Mouse (Mus musculus): ENCODE measurements around the gene Olfr325. TPM values are rescaled to one million over a fixed set of nuclear protein-coding genes. Genes with fewer than 3 reads are reported as not detected.
"Not testable (repeated sequence)": the region's sequence is repeated elsewhere in the genome, so short reads cannot be mapped to it uniquely, and the experiment has no call there.

Gene Olfr325
- not detected in 2 replicates for polyA plus RNA-seq (2014; fragmentation: Nextera tagmentation; extraction: Ambion mirVana)

GRCm38 (mm10) chr11:58577430-58577829, at the start of gene Olfr325:
TSS of gene Olfr325 (plus strand) at chr11:58577730.
- ATAC-seq (ENCODE audit: insufficient read depth, low FRiP score, low TSS enrichment) (no peak), DNase-seq (ENCODE audit: low spot score) (no peak)
- no peak within 1 kb of the TSS for H3K4me2 ChIP-seq (ENCODE audit: low read depth)
- H3K4me3 ChIP-seq (ENCODE audit: low read depth, low read length), result no peak within 1 kb of the TSS
- WGBS, result 91% methylated on average over 1 of the region's 1 CpGs
- no peak within 1 kb of the TSS for H3K27ac ChIP-seq (ENCODE audit: low read depth, low read length)
- H3K4me1 ChIP-seq (ENCODE audit: control insufficient read depth, insufficient read depth, low read length), result no peaks in the 10 kb centered on the region
- no peak within 1 kb of the TSS for H3K9ac ChIP-seq (ENCODE audit: low read length)
- no peaks in the 10 kb centered on the region for H3K36me3 ChIP-seq (ENCODE audit: control insufficient read depth, insufficient read depth, low read length)
- H3K9me3 ChIP-seq (ENCODE audit: control insufficient read depth, low read length), result no peaks in the 10 kb centered on the region
- no peaks in the 10 kb centered on the region for H3K27me3 ChIP-seq (ENCODE audit: control insufficient read depth, insufficient read depth, low read length)

GRCm38 (mm10) chr11:58534736-58535135, 42.8 kb upstream of the Olfr325 start, which contains the start of gene Olfr330:
TSS of gene Olfr330 (minus strand) at chr11:58534836.
- not testable (repeated sequence) for H3K9me3 ChIP-seq (ENCODE audit: control insufficient read depth, low read length); H3K36me3 ChIP-seq (ENCODE audit: control insufficient read depth, insufficient read depth, low read length); H3K27me3 ChIP-seq (ENCODE audit: control insufficient read depth, insufficient read depth, low read length); H3K9ac ChIP-seq (ENCODE audit: low read length); H3K27ac ChIP-seq (ENCODE audit: low read depth, low read length); H3K4me1 ChIP-seq (ENCODE audit: control insufficient read depth, insufficient read depth, low read length); H3K4me3 ChIP-seq (ENCODE audit: low read depth, low read length); H3K4me2 ChIP-seq (ENCODE audit: low read depth); DNase-seq (ENCODE audit: low spot score); ATAC-seq (ENCODE audit: insufficient read depth, low FRiP score, low TSS enrichment)

GRCm38 (mm10) chr11:58546322-58546721, 31.2 kb upstream of the Olfr325 start, which contains the start of gene Olfr329-ps:
TSS of gene Olfr329-ps (minus strand) at chr11:58546422.
- no peaks in the 10 kb centered on the region for H3K4me1 ChIP-seq (ENCODE audit: control insufficient read depth, insufficient read depth, low read length)
- WGBS, result 88% methylated on average over 5 of the region's 5 CpGs
- H3K27ac ChIP-seq (ENCODE audit: low read depth, low read length), result no peak within 1 kb of the TSS
- H3K4me3 ChIP-seq (ENCODE audit: low read depth, low read length), result no peak within 1 kb of the TSS
- no peaks in the 10 kb centered on the region for H3K27me3 ChIP-seq (ENCODE audit: control insufficient read depth, insufficient read depth, low read length)
- H3K4me2 ChIP-seq (ENCODE audit: low read depth), result no peak within 1 kb of the TSS
- H3K9ac ChIP-seq (ENCODE audit: low read length), result no peak within 1 kb of the TSS
- no peaks in the 10 kb centered on the region for H3K36me3 ChIP-seq (ENCODE audit: control insufficient read depth, insufficient read depth, low read length)
- H3K9me3 ChIP-seq (ENCODE audit: control insufficient read depth, low read length), result no peaks in the 10 kb centered on the region
- DNase-seq (ENCODE audit: low spot score) (no peak), ATAC-seq (ENCODE audit: insufficient read depth, low FRiP score, low TSS enrichment) (no peak)

DNA sequence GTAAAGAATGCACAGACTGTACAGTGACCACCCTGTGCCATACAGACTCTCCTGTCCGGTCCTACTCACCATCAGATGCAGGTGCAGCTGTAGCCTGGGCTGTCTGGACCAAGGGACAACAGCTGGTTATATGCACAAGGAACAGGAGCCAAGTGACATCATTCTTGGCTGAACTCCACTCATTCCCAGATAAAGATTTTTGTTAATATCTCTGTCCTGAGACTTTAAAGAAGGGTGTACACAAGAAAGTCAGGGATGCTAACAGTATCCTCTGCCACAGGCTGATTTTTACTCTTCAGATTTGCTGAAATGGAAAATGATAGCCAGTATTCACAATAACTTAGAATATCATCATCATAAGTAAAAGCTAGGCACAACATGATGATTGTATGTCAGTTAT, 22.0 kb upstream of the Olfr325 start, which contains the start of gene Olfr328:
Gene Olfr328, minus strand, starts transcription at position 101 of the 400 bp plus-strand sequence.
- H3K4me3 ChIP-seq (ENCODE audit: low read depth, low read length), result no peak within 1 kb of the TSS
- ATAC-seq (ENCODE audit: insufficient read depth, low FRiP score, low TSS enrichment), result no peak
- no peaks in the 10 kb centered on the region for H3K4me1 ChIP-seq (ENCODE audit: control insufficient read depth, insufficient read depth, low read length)
- H3K36me3 ChIP-seq (ENCODE audit: control insufficient read depth, insufficient read depth, low read length), result no peaks in the 10 kb centered on the region
- WGBS, result 89% methylated on average over 1 of the region's 1 CpGs
- no peak within 1 kb of the TSS for H3K9ac ChIP-seq (ENCODE audit: low read length)
- no peaks in the 10 kb centered on the region for H3K27me3 ChIP-seq (ENCODE audit: control insufficient read depth, insufficient read depth, low read length)
- no peak within 1 kb of the TSS for H3K27ac ChIP-seq (ENCODE audit: low read depth, low read length)
- no peak for DNase-seq (ENCODE audit: low spot score)
- H3K9me3 ChIP-seq (ENCODE audit: control insufficient read depth, low read length), result no peaks in the 10 kb centered on the region
- H3K4me2 ChIP-seq (ENCODE audit: low read depth), result no peak within 1 kb of the TSS

- Histone ChIP-seq H3K9ac (ENCODE audit: low read length) (no peak within 1 kb of the TSS), H3K4me1 (ENCODE audit: control insufficient read depth, insufficient read depth, low read length) (no peaks in the 10 kb centered on the region), H3K9me3 (ENCODE audit: control insufficient read depth, low read length) (no peaks in the 10 kb centered on the region), H3K27me3 (ENCODE audit: control insufficient read depth, insufficient read depth, low read length) (no peaks in the 10 kb centered on the region), H3K27ac (ENCODE audit: low read depth, low read length) (no peak within 1 kb of the TSS), H3K36me3 (ENCODE audit: control insufficient read depth, insufficient read depth, low read length) (no peaks in the 10 kb centered on the region), H3K4me3 (ENCODE audit: low read depth, low read length) (no peak within 1 kb of the TSS), H3K4me2 (ENCODE audit: low read depth) (no peak within 1 kb of the TSS)
- DNase-seq (ENCODE audit: low spot score) (no peak), ATAC-seq (ENCODE audit: insufficient read depth, low FRiP score, low TSS enrichment) (no peak)
- 77% methylated on average over 5 of the region's 5 CpGs for WGBS
Measured at GRCm38 (mm10) chr11:58570405-58570804, 7.1 kb upstream of the Olfr325 start, which contains the start of gene Olfr224. TSS of gene Olfr224 (minus strand) at chr11:58570553.

DNA sequence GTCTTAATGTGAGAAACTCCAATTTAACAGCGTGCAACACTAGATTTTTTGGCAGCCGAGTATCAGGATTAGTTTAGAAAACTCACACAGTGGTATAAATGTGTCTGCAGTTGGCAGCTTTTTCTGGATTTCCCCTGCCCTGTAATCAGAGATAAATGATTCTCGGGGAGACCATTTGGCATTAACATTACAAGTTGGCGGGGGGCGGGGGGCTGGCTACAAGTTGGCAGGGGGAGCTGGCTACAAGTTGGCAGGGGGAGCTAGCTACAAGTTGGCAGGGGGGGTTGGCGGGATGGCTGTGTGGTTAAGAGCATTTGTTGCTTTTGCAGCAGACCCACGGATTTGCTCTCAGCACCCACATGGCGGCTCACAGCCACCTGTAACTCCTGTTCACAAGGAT, 1.1 kb downstream of the Olfr325 start:
- no peak overlapping the region for H3K4me2 ChIP-seq (ENCODE audit: low read depth)
- WGBS, result 82% methylated on average over 8 of the region's 8 CpGs
- no peaks in the 10 kb centered on the region for H3K36me3 ChIP-seq (ENCODE audit: control insufficient read depth, insufficient read depth, low read length)
- ATAC-seq (ENCODE audit: insufficient read depth, low FRiP score, low TSS enrichment) (no peak), DNase-seq (ENCODE audit: low spot score) (no peak)
- no peak overlapping the region for H3K27ac ChIP-seq (ENCODE audit: low read depth, low read length)
- no peak overlapping the region for H3K4me3 ChIP-seq (ENCODE audit: low read depth, low read length)
- H3K9me3 ChIP-seq (ENCODE audit: control insufficient read depth, low read length), result no peaks in the 10 kb centered on the region
- no peaks in the 10 kb centered on the region for H3K27me3 ChIP-seq (ENCODE audit: control insufficient read depth, insufficient read depth, low read length)
- H3K9ac ChIP-seq (ENCODE audit: low read length), result no peak overlapping the region
- no peaks in the 10 kb centered on the region for H3K4me1 ChIP-seq (ENCODE audit: control insufficient read depth, insufficient read depth, low read length)

- H3K4me3 ChIP-seq (ENCODE audit: low read depth, low read length), result no peak overlapping the region
- no peak overlapping the region for H3K27ac ChIP-seq (ENCODE audit: low read depth, low read length)
- H3K27me3 ChIP-seq (ENCODE audit: control insufficient read depth, insufficient read depth, low read length), result no peaks in the 10 kb centered on the region
- no peak overlapping the region for H3K9ac ChIP-seq (ENCODE audit: low read length)
- WGBS, result 83% methylated on average over 7 of the region's 7 CpGs
- H3K4me1 ChIP-seq (ENCODE audit: control insufficient read depth, insufficient read depth, low read length), result no peaks in the 10 kb centered on the region
- no peaks in the 10 kb centered on the region for H3K9me3 ChIP-seq (ENCODE audit: control insufficient read depth, low read length)
- ATAC-seq (ENCODE audit: insufficient read depth, low FRiP score, low TSS enrichment), result no peak
- no peak overlapping the region for H3K4me2 ChIP-seq (ENCODE audit: low read depth)
- DNase-seq (ENCODE audit: low spot score), result peak; percentile 62
- no peaks in the 10 kb centered on the region for H3K36me3 ChIP-seq (ENCODE audit: control insufficient read depth, insufficient read depth, low read length)
Measured at GRCm38 (mm10) chr11:58587898-58588348, 10.4 kb downstream of the Olfr325 start.

DNA sequence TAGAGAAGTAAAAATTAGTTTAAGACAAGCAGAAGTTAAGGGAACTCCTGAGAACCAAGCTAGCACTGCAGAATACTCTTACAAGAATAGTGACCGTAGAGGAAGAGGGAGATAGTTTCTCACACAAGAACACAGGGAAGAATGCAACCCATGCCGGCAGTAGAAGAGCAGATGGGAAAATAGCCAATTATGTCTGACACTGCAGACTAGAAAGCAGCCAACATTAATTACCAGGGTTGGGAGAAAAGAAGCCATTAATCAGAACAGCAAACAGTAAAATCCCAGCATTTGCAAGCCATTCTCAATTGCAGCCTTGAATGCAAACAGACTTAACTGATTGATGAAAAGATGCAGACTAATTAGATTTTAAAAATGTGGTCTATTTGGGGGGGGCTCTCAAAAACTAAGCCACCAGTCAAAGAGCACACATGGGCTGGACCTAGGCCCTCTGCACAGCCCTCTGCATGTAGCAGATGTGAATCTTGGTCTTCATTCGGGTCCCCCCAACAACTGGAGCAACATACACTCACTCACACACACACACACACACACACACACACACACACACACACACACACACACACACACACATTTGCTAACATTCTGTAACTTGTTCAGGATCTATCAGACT, 11.2 kb downstream of the Olfr325 start:
- no peaks in the 10 kb centered on the region for H3K9me3 ChIP-seq (ENCODE audit: control insufficient read depth, low read length)
- ATAC-seq (ENCODE audit: insufficient read depth, low FRiP score, low TSS enrichment) (no peak), DNase-seq (ENCODE audit: low spot score) (peak; percentile 12)
- no peak overlapping the region for H3K4me3 ChIP-seq (ENCODE audit: low read depth, low read length)
- no peak overlapping the region for H3K27ac ChIP-seq (ENCODE audit: low read depth, low read length)
- H3K36me3 ChIP-seq (ENCODE audit: control insufficient read depth, insufficient read depth, low read length), result no peaks in the 10 kb centered on the region
- WGBS, result 64% methylated on average over 3 of the region's 3 CpGs
- H3K27me3 ChIP-seq (ENCODE audit: control insufficient read depth, insufficient read depth, low read length), result no peaks in the 10 kb centered on the region
- no peaks in the 10 kb centered on the region for H3K4me1 ChIP-seq (ENCODE audit: control insufficient read depth, insufficient read depth, low read length)
- no peak overlapping the region for H3K9ac ChIP-seq (ENCODE audit: low read length)
- H3K4me2 ChIP-seq (ENCODE audit: low read depth), result no peak overlapping the region

DNA sequence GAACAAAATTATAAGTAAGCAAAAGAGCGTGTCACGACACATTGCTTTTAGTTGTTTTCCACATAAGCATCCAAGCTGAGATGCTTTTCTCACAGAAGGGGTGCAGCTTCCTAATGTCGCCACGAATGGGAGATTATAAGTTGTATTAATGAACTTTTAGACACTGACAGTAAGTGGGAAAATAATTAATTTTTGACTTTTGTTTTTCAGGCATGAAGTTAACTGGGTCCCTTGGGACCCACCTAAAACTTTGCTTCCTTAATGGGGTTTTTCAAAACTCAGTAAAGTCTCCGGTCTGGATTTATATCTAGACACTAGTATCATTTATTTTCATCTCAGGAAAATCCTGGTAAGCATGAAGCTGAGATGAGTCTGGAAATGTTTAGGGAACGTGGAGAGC, 17.3 kb downstream of the Olfr325 start, which contains the start of gene Olfr324:
Gene Olfr324, plus strand, starts transcription at position 301 of the 400 bp plus-strand sequence.
- Histone ChIP-seq H3K27me3 (ENCODE audit: control insufficient read depth, insufficient read depth, low read length) (no peaks in the 10 kb centered on the region), H3K4me3 (ENCODE audit: low read depth, low read length) (no peak within 1 kb of the TSS), H3K36me3 (ENCODE audit: control insufficient read depth, insufficient read depth, low read length) (no peaks in the 10 kb centered on the region), H3K27ac (ENCODE audit: low read depth, low read length) (no peak within 1 kb of the TSS), H3K9me3 (ENCODE audit: control insufficient read depth, low read length) (no peaks in the 10 kb centered on the region), H3K4me2 (ENCODE audit: low read depth) (no peak within 1 kb of the TSS), H3K4me1 (ENCODE audit: control insufficient read depth, insufficient read depth, low read length) (no peaks in the 10 kb centered on the region), H3K9ac (ENCODE audit: low read length) (no peak within 1 kb of the TSS)
- DNase-seq (ENCODE audit: low spot score) (no peak), ATAC-seq (ENCODE audit: insufficient read depth, low FRiP score, low TSS enrichment) (no peak)
- WGBS, result 80% methylated on average over 6 of the region's 6 CpGs
